Mouse (Mus musculus) embryonic fibroblast, embryonic 13.5 days (primary cell): ENCODE measurements at regions not wholly inside any gene's neighbourhood (a gene's known extent, or its start where the extent isn't known, plus 50 kb on each side); places are given as distances from the start of the nearest gene placed in this dataset.

Experiments
- CTCF ChIP-seq: IDR thresholded peaks from 2 replicates; pipeline ENCODE4 v1.5.1; 2011; ENCODE audit warnings: mild to moderate bottlenecking, control low read depth, low read length, moderate library complexity, borderline replicate concordance; ENCODE audit not compliant: insufficient read depth
- POLR2A ChIP-seq: IDR thresholded peaks from 2 replicates; pipeline ENCODE4 v1.6.1; 2011; ENCODE audit warnings: low read depth, mild to moderate bottlenecking, control low read depth, low read length, moderate library complexity

DNA sequence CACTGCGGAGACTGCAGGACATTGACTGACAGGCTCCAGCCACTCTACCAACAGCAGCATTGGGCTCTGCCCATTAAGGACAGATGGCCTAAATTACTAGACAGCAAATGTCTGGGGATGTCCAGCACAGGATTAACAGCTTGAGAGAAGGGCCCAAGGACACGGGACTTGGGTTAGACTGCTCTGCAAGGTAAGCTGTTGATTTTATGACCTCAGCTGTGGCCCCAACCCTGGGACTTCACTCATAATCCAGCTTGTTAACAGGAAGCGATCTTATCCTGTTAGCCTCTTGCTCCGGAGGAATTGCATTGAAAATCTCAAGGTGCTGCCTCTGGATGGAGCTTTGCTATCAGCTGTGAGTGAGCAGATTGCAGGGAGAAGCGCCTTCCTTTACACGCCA lies 293.2 kb upstream of the Eef2kmt start:
- TF ChIP-seq CTCF (no peak), POLR2A (no peak)
